Mouse (Mus musculus) heart, adult 2 months (tissue): ENCODE measurements around the gene Trmt10c.

Experiments
- CTCF ChIP-seq: fragments of 200-600 bp; IDR thresholded peaks from 2 replicates; pipeline ENCODE4 v1.8.1; 2022; ENCODE audit warnings: antibody characterized with exemption, mild to moderate bottlenecking, moderate library complexity
- EP300 ChIP-seq: fragments of 200-500 bp; IDR thresholded peaks from 2 replicates; pipeline ENCODE4 v1.6.1; 2011; ENCODE audit warnings: low read depth, low read length, control low read depth; ENCODE audit not compliant: insufficient read depth
- POLR2A ChIP-seq: fragments of 200-500 bp; IDR thresholded peaks from 2 replicates; pipeline ENCODE4 v1.6.1; 2011; ENCODE audit warnings: mild to moderate bottlenecking, low read depth, low read length, control low read depth; ENCODE audit not compliant: insufficient read depth

GRCm38 (mm10) chr16:56038090-56038489 lies 471 bp upstream of the Trmt10c start:
- TF ChIP-seq POLR2A (no peak), EP300 (no peak), CTCF (no peak)
